Mouse (Mus musculus): ENCODE measurements at regions not wholly inside any gene's neighbourhood (a gene's known extent, or its start where the extent isn't known, plus 50 kb on each side); places are given as distances from the start of the nearest gene placed in this dataset.

DNA sequence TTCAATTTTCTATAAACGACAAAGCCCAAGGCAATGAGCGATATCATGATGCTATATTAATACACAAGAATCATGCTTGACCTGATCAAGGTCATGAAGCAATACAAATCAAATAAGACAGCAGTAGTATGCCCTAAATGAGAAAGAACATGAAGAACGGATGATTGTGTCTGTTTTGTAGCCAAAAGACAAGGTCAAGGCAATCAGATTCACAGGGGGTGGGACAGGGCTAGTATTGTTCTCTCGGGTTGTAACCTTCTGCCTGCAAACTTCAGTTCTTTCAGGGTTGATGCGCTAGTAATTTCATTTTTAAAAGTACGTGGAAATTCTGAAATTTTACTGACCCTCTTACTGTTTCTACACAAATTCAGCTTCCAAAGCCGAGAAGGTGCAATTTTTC is 206.7 kb downstream of the Arl4a start:
- no peak for TF ChIP-seq ZC3H11A (IDR thresholded peaks at IDR 0.05; ENCODE audit: borderline replicate concordance, low read depth, low read length)
- no peak for TF ChIP-seq CHD2 (IDR thresholded peaks at IDR 0.05; ENCODE audit: low read depth, low read length)
- no peak for TF ChIP-seq ZNF384 (IDR thresholded peaks at IDR 0.05; ENCODE audit: low read depth, low read length)
